Mouse (Mus musculus): ENCODE data around the gene Ubap1. TPM values are rescaled to one million over a fixed set of nuclear protein-coding genes. Genes with fewer than 3 reads are reported as not detected.

The Ubap1 gene
- total RNA-seq, 4 experiments from 2014 or later = 42.1 to 48.0 (median 44.9) TPM

DNA sequence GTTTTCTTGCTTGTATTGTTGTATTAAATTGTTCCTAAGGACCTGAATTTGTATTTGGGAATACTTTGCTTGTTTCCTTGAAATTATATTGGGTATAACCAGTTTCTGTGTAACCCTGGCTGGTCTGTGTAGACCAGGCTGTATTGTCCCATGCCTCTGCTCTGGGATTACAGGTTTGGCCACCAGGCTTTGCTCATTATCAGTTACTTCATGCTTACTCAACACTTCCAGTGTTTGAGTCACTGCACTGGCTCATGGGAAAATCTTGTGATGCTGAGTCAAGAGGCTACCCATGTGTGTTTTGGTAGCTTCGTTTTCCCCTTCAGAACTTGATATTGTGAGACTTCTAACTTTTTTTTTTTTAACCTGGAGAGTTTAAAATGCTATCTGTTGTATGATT lies 4.5 kb downstream of the Ubap1 start:
- no peak for DNase-seq (ENCODE audit: low spot score in 2 of 2)

DNA sequence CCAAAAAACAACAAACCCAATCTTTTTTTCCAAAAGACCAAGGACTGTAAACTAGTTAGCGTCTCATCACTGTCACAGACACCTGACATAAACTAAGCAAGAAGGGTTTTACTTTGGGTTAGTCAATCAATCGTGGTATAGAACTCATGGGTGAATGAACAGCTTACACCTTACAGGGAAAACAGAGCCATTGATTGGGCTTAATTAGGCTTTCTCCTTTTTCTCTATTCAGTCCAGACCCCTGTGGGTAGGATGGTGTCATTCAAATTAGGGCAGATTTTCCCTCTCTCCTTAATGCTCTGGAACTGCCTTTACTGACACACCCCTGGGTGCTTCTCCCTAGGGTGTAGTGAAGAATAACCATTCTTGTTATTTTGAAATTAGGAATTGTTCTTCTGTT lies 8.4 kb downstream of the Ubap1 start:
- DNase-seq (ENCODE audit: low spot score in 2 of 2) = no peak

DNA sequence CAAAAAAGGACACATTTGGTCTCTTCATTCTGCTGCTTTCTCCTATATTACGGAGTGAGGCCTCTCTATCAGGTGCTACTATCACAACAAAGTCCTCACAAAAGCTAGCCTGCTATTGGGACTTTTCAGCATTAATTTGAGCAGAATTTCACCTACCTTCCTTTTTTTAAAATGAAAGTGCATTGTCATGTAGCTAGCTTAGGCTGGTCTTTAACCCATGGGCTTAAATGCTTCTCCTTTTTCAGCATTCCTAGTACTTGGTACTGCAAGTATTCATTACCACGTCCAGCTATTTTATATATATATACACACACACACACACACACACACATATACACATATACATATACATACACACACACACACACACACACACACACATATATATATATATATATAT lies 9.9 kb downstream of the Ubap1 start:
- no peak for DNase-seq (ENCODE audit: low spot score in 2 of 2)

DNA sequence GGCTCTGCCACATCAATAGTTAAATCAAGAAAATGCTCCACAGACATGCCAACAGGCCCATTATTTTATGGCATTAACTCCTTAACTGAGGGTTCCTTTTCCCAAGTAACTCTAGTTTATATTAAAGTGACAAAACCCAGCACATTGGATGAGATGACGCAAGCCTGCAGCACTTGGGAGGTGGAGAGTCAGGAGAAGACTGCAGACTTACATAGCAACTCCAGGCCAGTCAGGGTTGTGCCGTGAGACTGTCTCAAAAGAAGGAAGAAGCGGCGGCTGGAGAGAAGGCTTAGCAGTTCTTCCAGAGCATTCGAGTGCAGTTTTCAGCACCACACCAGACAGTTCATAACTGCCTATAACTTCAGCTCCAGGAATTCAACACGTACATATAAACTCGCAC lies 10.6 kb downstream of the Ubap1 start:
- no peak for DNase-seq (ENCODE audit: low spot score in 2 of 2)

DNA sequence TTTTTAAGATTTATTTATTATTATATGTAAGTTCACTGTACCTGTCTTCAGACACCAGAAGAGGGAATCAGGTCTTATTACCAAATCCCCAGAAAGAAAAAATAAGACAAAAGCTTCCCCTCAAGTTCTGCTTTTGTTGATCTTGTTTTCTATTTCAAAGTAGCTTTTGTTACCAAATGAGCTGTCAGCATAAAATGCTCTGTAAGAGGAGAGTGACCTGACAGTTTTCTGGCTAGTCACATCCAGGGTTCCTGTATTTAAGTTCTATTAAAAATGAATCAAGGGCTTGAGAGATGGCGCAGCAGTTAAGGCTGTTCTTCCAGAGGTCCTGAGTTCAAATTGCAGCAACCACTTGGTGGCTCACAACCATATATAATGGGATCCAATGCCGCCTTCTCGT lies 12.3 kb downstream of the Ubap1 start:
- no peak for DNase-seq (ENCODE audit: low spot score in 2 of 2)

DNA sequence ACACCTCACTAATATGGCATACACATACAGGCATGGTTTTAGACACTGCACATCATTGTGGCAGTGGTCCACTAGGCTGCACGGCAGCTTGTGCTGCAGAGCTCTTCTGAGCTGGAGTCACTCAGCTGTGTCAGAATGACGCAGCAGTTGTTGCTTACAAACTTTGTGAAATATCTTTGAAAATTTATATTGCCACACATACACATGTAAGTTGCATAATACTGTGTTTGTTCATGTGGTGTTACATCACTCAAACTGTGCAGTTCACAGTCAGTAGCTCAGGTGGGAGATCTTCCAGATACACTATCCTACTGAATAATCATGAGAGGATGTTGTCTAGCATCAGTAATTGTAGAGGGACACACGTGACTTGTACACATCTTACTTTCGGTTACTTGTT lies 19.4 kb downstream of the Ubap1 start:
- no peak for DNase-seq (ENCODE audit: low spot score in 2 of 2)

DNA sequence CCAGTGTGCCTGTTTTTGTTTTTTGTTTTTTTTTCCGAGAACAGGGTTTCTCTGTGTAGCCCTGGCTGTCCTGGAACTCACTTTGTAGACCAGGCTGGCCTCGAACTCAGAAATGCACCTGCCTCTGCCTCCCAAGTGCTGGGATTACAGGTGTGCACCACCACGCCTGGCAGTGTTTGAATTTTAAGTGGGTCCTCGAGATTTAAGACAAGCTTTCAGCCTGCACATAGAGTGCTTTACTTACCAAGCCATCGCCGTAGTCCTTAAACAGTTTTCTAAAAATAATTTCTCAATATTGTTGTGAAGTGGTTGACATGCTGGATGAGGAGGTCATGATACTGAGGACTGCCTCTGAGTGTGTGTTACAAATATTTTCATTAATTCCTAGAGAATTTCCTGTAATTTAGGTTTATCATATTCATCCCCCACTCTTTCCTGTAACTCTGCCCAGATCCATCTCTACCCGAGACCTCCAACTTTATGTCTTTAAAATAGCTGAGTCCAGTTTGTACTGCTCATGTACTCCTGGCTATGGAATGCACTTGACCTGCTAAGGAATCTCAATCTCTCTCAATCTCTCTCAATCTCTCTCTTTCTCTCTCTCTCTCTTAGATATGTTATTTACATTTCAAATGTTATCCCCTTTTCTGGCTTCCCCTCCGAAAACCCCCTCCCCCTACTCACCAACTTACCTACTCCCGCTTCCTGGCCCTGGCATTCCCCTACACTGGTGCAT lies 21.1 kb downstream of the Ubap1 start:
- DNase-seq (ENCODE audit: low spot score in 2 of 2) = no peak

DNA sequence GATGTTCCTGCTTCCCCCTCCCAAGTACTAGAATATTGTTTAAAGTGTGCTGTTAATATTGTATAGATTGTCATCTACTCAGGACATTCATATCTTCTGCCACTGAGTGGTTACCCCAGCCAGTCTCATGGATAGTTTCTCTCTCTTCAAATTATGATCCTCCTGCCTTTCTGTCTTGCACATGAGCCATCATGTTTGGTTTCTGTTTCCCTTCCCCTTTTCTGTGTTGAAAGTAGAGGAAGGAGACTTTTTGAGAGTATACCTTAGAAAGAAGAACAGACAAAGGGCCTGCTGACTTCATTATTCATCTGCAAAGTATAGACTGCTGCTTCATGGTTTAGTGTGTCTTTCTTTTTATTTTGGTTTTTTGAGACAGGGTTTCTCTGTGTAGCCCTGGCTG lies 28.8 kb downstream of the Ubap1 start:
- no peak for DNase-seq (ENCODE audit: low spot score in 2 of 2)

DNA sequence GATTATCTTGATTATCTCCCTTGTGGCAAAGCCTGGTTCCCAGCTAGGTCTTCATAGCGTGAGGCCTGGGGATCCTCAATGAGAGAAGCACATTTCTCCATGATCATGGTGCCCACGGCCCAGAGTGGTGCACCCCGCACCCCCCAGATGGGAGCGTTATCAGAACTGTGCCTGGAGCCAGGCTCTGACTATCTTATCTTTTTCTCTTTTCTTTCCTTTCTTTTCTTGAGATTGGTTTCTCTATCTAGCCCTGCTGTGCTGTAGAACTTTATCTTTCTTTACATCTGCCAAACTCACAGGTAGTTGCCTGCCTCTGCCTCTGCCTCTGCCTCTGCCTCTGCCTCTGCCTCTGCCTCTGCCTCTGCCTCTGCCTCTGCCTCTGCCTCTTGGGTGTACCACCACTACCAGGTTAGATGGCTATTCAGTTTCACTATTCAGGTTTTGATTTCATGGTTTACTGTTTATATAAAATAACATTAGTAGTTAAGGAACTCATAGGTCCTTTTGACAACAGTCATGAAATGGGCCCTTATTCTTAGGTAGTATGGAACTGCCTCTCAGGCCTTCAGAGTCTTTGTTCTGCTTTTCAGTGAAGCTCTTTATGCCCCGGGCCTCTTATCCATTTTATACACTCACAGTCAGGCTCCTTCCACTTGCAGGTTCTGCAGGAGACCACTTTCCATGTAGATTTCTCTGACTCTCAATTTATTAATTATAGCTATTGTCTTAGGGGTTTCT lies 32.6 kb downstream of the Ubap1 start:
- no peak for DNase-seq (ENCODE audit: low spot score in 2 of 2)

DNA sequence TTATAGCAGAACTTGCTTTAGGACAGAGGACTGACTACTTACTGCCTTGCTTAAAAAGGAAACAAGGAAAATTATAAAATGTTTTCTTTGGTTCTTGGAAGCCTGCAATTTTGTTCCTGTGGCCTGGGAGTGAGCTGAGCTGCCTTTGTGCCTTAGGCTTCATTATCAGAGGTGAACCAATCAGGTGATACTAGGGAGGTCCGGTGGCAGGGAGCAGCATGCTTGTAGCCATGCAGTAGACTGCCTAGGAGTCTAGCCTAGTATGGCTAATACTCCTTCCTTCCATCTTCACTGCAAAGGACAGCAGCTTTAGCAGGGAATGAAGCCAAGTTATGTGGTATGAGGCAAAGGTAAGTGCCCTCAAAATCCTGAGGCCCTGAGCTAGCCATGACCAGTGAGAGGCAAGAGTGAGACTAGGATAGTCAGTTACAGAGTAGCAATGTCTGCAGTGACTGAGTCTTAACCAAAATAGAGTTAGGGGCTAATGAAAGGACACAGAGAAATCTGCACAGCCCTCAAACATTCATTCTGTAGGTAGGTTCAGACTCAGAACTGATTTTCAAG lies 37.7 kb downstream of the Ubap1 start:
- no peak for DNase-seq (ENCODE audit: low spot score in 2 of 2)

DNA sequence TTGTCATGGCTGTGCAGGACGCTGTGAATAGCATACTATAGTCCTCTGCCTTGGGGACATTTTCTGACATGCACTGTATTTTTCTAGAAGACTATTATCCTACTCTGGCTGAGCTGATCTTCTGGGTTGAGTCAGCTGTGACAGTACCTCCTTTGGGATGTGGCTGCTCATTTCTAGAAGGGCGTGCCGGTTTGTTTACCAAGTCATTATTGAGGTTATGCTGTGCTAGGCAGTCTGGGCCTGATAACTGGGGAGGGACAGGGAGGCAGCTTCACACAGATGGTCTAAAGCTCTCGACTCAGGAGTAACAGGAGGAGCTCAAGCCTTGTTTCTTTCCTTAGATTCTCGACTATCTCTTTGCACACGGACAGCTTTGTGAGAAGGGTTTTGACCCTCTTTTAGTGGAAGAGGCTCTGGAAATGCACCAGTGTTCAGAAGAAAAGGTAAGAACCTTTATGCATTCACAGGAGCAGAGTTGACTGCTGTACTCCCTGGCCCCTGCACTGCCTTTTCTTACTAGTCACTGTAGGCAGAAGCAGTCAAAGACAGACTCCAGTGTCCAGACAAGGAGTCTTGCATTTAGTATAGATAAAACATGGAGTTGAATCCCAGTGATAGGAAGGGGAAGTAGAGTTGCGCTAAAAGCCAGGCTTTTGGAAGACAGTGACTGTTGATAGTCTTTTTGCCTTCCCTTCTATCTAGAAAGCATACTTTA lies 39.1 kb downstream of the Ubap1 start:
- no peak for DNase-seq (ENCODE audit: low spot score in 2 of 2)

DNA sequence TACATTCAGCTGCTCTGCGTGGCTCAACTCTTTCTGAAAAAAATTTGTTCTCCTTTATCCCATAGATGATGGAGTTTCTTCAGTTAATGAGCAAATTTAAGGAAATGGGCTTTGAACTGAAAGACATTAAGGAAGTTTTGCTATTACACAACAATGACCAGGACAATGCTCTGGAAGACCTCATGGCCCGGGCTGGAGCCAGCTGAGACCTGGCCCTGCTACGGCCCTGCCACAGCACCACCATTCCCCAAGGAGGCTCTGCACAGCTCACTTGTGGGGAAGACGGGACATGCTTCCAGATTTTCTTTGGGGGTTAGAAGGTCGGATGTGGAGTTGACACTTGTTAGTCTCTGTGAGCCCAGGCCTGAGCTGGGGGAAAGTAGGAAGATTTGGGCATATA lies 39.8 kb downstream of the Ubap1 start:
- DNase-seq (ENCODE audit: low spot score in 2 of 2) = no peak

DNA sequence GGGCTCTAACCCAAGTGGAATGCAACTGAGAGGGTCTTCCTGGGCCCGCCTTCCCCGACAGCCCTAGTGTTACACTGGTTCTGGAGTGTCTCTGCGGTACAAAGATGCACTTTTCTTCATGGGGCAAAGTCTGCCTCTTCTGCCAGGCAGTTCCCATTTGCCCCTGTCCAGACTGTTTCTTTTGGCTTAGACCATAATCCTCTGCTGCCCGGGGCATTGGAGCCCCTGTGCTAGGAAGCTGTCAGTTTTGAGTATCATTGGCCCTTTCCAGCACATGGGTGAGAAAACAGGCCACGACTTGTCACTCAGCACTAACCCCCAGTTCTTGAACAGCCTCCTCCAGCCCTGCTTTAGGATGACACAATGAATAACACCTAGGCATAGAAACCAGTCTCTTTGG lies 40.4 kb downstream of the Ubap1 start:
- DNase-seq (ENCODE audit: low spot score in 2 of 2) = no peak

DNA sequence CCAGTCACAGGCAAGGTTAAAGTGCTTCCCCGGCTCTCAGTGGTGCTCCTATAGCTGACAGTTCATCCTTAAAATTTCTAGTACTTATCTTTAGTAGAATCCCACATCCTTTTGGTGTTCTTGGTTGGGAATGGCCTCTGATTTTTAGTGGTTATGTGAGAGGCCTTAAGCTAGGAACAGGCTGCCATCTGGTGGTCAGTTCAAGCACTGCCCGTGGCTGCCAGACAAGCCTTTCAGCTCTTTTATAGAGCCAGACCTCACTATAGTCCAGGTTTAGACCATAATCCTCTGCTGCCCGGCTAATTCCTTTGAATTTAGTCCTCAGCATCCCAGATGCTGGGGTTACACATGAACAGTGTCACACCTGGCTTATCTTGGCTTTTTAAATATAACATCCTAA lies 41.3 kb downstream of the Ubap1 start:
- peak; percentile 68 to 90 for DNase-seq (ENCODE audit: low spot score in 2 of 2)

DNA sequence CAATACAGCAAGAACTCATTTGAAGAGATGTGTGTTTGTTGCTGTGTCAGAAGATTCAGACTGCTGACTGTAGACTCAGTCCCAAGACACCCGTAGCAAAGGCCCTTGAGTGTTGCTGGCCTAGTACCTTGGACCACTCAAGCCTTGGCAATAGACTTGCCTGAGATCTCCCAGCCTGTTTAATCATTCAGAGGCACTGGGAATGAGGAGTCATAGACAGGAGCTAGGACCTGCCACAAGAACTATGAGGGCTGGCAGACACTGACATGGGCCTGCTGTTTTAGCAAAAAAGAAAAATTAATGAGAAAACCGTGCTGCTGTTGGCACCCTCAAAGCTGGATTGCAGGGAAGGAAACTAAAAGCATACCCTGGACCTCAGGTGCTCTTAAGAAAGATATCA lies 42.2 kb downstream of the Ubap1 start:
- no peak for DNase-seq (ENCODE audit: low spot score in 2 of 2)

DNA sequence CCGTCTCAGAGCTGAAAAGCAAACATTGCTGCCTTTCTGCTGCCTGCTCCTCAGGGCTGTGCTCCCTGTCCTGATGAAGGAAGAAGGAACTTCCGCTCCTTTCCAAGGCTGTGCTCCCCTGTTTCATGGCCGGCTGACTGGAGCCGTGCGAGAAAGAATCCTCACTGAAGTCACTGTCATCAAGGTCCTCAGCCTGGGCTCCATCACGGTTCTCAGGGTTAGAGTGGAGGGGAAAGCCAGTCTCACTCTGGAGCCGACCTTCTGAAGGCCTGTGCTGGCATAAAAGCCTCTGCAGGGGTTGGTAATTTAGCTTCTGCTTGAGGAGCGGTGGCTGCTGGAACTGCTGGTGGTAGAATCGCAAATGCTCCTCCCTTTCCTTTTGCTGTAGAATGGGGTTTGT lies 45.9 kb downstream of the Ubap1 start:
- DNase-seq (ENCODE audit: low spot score in 2 of 2) = no peak

DNA sequence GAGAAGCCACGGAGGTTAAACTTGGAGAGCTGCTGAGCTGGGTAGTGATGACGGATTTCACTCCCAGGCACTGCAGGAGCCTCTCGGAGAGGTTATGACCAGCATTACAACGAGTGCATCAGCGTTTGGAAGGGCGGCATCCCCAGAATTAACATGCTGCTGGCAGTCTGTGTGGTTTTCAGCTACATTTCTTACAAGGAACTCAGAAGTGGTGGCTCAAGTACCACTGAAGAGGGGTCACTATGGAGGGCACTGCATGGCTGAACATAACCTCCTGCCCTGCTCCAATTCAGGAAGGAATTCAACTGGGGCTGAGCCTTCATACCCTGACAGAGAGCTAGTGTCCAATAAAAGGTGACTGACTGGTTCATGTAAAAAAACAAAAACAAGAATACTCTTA lies 49.6 kb downstream of the Ubap1 start:
- DNase-seq (ENCODE audit: low spot score in 2 of 2) = no peak

DNA sequence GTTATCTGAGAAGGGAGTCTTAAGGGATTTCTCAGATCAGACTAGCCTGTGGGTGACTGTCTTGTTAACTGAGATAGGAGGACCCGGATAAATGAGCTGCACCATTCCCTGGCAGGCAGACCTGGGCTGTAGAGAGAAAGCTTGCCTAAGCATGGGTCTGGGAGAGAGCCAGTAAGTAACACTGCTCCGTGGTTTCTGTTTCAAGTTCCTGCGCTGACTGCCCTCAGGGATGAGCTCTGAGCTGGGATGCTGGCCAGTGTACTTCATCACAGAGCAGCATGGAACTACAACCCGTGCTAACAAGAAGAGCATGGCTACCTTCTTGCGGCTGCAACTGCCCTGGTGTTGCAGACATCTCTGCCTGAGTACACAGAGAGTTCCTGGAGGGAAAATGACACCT lies 51.1 kb downstream of the Ubap1 start:
- no peak for DNase-seq (ENCODE audit: low spot score in 2 of 2)

DNA sequence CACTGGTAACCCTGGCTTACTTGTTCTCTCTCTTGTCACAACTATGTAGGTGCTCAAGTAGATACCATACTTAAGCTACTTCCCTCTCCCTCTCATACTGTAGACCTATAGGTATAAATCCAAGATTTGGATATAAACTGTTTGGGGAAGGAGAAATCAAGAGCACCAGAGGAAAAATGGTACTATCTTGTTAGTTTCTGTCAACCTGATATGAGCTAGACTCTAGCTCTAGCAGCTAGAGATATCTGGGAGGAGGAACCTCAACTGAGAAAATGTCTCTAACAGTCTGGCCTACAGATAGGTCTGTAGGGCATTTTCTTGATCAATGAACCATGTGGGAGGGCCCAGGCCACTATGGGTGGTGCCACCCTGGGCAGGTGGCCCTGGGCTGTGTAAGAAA lies 52.4 kb downstream of the Ubap1 start:
- no peak for DNase-seq (ENCODE audit: low spot score in 2 of 2)

DNA sequence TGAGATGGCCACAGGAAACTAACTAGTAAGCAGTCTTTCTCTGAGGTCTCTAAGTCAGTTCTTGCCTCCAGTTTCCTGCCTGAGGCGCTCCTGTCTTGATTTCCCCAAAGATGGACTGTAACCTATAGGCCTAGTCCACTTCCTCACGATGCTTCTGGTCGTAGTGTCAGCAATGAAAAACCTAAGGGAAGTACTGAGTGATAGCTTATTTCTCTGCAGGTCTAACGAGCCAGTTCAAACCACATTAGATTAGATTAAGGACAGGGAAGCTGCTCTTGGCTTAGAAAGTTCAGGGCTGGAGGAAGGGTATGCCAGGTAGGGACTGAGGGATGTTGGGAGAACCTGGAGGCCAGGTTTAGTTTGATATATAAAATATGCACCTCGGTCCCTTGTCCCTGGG lies 52.8 kb downstream of the Ubap1 start:
- DNase-seq (ENCODE audit: low spot score in 2 of 2) = no peak

DNA sequence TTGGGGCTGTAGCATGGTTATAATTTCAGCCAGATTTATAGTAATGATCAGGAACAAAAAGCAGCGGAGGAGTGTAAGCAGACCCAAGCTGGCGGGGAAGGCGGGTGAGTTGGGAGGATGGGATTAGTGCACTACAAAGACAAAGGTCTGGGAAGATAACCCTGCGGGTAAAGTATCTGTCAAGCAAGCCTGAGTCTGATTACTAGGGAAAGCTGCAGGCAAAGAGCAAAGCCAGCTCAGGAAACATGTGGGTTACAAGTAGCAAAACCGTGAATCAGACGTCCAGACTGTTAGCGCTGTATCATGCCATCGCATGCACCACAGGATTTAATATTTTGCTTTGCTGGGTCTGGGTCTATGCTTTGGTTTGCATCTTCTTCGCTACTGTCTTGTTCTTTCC lies 57.8 kb downstream of the Ubap1 start:
- DNase-seq (ENCODE audit: low spot score in 2 of 2) = no peak

DNA sequence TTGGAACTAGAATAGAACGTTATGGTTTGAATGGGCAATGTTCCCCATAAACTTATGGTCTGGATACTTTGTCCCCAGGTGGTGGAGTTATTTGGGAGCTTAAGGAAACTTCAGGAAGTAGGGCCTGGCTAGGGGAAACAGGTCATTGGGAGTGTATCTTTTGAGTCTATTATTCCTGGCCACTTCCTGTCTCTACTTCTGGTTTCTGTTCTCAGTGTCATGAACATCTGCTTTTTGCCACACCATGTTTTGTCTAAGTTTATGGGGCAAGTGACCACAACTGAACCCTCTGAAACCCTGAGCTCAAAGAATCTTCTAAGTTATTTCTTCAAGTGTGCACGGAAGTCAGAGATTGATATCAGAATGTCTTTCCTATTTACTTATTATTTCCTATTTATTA lies 58.6 kb downstream of the Ubap1 start:
- DNase-seq (ENCODE audit: low spot score in 2 of 2) = no peak
